Mouse (Mus musculus) intestine, embryonic 14.5 days (tissue): ENCODE results near the gene Actn1. TPM values are rescaled to one million over a fixed set of nuclear protein-coding genes. Genes with fewer than 3 reads are reported as not detected.
A peak's percentile ranks its signal among the peaks of the same experiment; 100 is the strongest.

Experiments
- ATAC-seq: fragments of 200-750 bp; cut with Nextera tagmentation; replicated peaks from 2 replicates; pipeline ENCODE4 v1.8.0; 2017; ENCODE audit warnings: low read depth, moderate number of reproducible peaks, moderate TSS enrichment, moderate library complexity; ENCODE audit not compliant: low FRiP score, low TSS enrichment
- DNase-seq: peaks from one replicate; pipeline ENCODE4 v3.0.0-alpha.2; 2018; ENCODE audit warnings: low spot score
- H3K27ac ChIP-seq: fragments of 300-500 bp; sonication (generic); 2 replicates; pipeline ENCODE4 v1.5.1; 2014; ENCODE audit warnings: low read depth, mild to moderate bottlenecking, control low read depth
- H3K27me3 ChIP-seq: fragments of 300-500 bp; sonication (generic); replicated peaks from 2 replicates; pipeline ENCODE4 v1.6.1; 2014; ENCODE audit warnings: low read length, control low read depth; ENCODE audit not compliant: control insufficient read depth, insufficient read depth
- H3K36me3 ChIP-seq: fragments of 300-500 bp; sonication (generic); 2 replicates; pipeline ENCODE4 v1.6.1; 2014; ENCODE audit warnings: low read length, control low read depth; ENCODE audit not compliant: control insufficient read depth, insufficient read depth
- H3K4me1 ChIP-seq: fragments of 300-500 bp; sonication (generic); replicated peaks from 2 replicates; pipeline ENCODE4 v1.6.1; 2014; ENCODE audit warnings: low read length, control low read depth, mixed read lengths; ENCODE audit not compliant: control insufficient read depth, insufficient read depth
- H3K4me2 ChIP-seq: fragments of 300-500 bp; sonication (generic); 2 replicates; pipeline ENCODE4 v1.6.1; 2014; ENCODE audit warnings: low read length
- H3K4me3 ChIP-seq: fragments of 300-500 bp; sonication (generic); 2 replicates; pipeline ENCODE4 v1.5.1; 2014; ENCODE audit warnings: low read depth, low read length, control low read depth, mixed read lengths
- H3K9ac ChIP-seq: fragments of 300-500 bp; sonication (generic); 2 replicates; pipeline ENCODE4 v1.6.1; 2014; ENCODE audit warnings: mild to moderate bottlenecking, low read length
- H3K9me3 ChIP-seq: fragments of 300-500 bp; sonication (generic); 2 replicates; pipeline ENCODE4 v1.6.1; 2016; ENCODE audit warnings: low read length, control low read depth; ENCODE audit not compliant: control insufficient read depth
- WGBS: fragments of 180-500 bp; shearing (Covaris S2); extraction: QIAGEN DNeasy Blood & Tissue Kit; methylation state at CpG from one replicate; pipeline ENCODE4 v1.1.7; 2014; 5-methylcytosine and 5-hydroxymethylcytosine counted together
- polyA plus RNA-seq: library from polyadenylated mRNA; unstranded; fragments of >200 nt; fragmentation: Nextera tagmentation; extraction: Ambion mirVana; gene quantifications from 2 replicates; pipeline ENCODE4 v1.2.1, GENCODE M21; 2014

The Actn1 gene
- polyA plus RNA-seq, 1 experiment from 2014 or later = 68.6 TPM

DNA sequence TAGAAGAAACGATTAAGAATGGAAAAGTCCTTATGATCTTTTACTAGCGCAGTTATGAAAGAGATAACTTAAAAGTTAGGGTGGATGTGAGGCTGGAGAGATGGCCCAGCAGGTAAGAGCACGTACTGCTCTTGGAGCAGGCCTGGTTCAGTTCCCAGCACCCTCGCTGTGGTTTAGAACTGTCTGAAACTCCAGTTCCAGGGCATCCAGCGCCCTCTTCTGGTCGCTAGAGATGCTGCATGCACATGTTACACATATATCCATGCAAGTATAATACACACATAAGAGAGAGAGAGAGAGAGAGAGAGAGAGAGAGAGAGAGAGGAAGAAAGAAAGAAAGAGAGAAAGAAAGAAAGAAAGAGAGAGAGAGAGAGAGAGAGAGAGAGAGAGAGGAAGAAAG is 107.1 kb downstream of the Actn1 start:
- 80% methylated on average over 6 of the region's 6 CpGs for WGBS
- no peak overlapping the region for H3K4me3 ChIP-seq
- H3K36me3 ChIP-seq = no peaks in the 10 kb centered on the region
- no peak overlapping the region for H3K9ac ChIP-seq
- no peak overlapping the region for H3K4me2 ChIP-seq
- no peaks in the 10 kb centered on the region for H3K4me1 ChIP-seq
- H3K27me3 ChIP-seq = no peaks in the 10 kb centered on the region
- H3K9me3 ChIP-seq = no peaks in the 10 kb centered on the region
- DNase-seq (no peak), ATAC-seq (no peak)
- no peak overlapping the region for H3K27ac ChIP-seq

DNA sequence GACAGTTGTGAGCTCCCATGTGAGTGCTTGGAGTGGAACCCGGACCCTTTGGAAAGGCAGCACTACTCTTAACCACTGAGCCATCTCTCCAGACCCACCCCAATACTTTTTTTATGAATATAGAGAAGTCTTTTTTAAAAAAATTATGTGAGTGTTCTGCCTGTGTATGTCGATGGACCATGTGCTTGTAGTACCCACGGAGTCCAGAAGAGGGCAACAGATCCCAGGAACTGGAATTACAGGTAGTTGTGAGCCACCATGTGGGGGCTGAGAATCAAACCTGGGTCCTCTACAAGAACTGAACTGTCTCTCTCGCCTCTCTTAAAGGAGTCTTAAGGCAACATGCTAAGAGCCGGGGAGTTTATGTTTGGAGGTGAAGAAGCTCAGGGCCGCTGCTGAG is 108.3 kb downstream of the Actn1 start:
- no peak overlapping the region for H3K4me3 ChIP-seq
- no peaks in the 10 kb centered on the region for H3K36me3 ChIP-seq
- no peaks in the 10 kb centered on the region for H3K27me3 ChIP-seq
- H3K9ac ChIP-seq = no peak overlapping the region
- H3K4me2 ChIP-seq = no peak overlapping the region
- ATAC-seq (no peak), DNase-seq (no peak)
- H3K4me1 ChIP-seq = peaks cover 4% of the 10 kb centered on the region; the same call in 1 of the 2 replicates
- WGBS = 92% methylated on average over 6 of the region's 6 CpGs
- no peak overlapping the region for H3K27ac ChIP-seq
- no peaks in the 10 kb centered on the region for H3K9me3 ChIP-seq

- DNase-seq (no peak), ATAC-seq (no peak)
- peaks cover 7% of the 10 kb centered on the region; the same call in 1 of the 2 replicates for H3K4me1 ChIP-seq
- H3K4me3 ChIP-seq = no peak overlapping the region
- no peaks in the 10 kb centered on the region for H3K27me3 ChIP-seq
- no peaks in the 10 kb centered on the region for H3K9me3 ChIP-seq
- 32% methylated on average over 8 of the region's 8 CpGs for WGBS
- H3K27ac ChIP-seq = no peak overlapping the region
- H3K4me2 ChIP-seq = peak overlapping the region; percentile 2; the same call in 1 of the 2 replicates
- no peaks in the 10 kb centered on the region for H3K36me3 ChIP-seq
- H3K9ac ChIP-seq = no peak overlapping the region
Observed at GRCm38 (mm10) chr12:80150624-80151023, 109.5 kb downstream of the Actn1 start.

GRCm38 (mm10) chr12:80147563-80148214 is 112.5 kb downstream of the Actn1 start:
- DNase-seq = no peak
- Histone ChIP-seq H3K27ac (peak overlapping the region; percentile 64; the same call in 1 of the 2 replicates), H3K36me3 (no peaks in the 10 kb centered on the region), H3K4me1 (peaks cover 11% of the 10 kb centered on the region; the same call in 1 of the 2 replicates), H3K4me2 (no peak overlapping the region), H3K4me3 (no peak overlapping the region), H3K9me3 (no peaks in the 10 kb centered on the region), H3K27me3 (no peaks in the 10 kb centered on the region), H3K9ac (no peak overlapping the region)
- no peak for ATAC-seq
- 69% methylated on average over 11 of the region's 11 CpGs for WGBS

DNA sequence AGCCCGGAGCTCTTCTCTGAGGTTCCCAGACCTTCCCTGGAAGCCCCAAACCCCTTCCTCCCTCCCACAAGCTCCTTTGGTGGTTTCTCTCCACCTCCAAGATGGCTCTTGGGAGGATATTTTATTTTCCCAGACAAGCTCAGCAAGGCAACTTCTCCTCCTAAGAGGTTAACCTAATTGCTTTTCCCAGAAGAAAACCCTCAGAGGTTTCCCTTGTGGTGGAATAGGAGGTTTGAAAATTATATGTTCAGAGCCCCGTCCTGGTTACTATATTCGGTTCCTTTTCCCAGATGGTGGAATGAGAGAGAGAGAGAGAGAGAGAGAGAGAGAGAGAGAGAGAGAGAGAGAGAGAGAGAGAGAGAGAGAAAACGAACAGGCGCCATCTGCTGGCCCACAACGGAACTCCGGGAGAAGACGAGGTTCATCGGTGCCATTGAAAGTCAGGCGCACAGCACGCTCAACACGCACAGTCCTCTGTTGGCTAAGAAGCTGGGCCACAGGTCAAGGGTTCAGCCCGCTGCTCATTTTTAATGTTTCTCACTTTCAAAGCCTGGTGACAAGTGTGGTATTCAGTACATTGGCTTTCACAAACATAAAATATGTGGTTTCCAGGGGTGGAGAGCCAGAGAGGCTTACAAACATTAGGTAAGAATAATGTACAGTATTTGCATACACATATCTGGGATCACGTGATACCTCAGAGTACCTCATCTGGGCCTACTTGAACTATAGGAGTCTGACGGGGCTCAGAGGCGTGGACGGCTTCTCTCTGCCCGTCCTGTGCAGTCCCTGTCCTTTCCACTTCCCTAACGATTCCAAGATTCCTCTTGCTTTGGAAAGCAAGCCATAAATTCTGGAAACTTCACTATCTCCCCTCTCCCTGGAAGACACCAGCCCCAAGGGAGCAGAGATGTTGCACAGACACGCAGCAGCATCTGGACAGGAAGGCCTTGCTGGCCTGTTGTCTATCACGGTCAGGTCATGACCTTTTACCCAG is 113.6 kb downstream of the Actn1 start:
- DNase-seq = peak; percentile 94
- H3K4me2 ChIP-seq = no peak overlapping the region
- H3K36me3 ChIP-seq = no peaks in the 10 kb centered on the region
- no peak overlapping the region for H3K4me3 ChIP-seq
- H3K27me3 ChIP-seq = no peaks in the 10 kb centered on the region
- ATAC-seq = peak; percentile 79
- peak overlapping the region; percentile 66 for H3K27ac ChIP-seq
- H3K9me3 ChIP-seq = no peaks in the 10 kb centered on the region
- no peak overlapping the region for H3K9ac ChIP-seq
- peaks cover 11% of the 10 kb centered on the region; the same call in 1 of the 2 replicates for H3K4me1 ChIP-seq
- 30% methylated on average over 21 of the region's 21 CpGs for WGBS

GRCm38 (mm10) chr12:80145365-80145764 is 114.8 kb downstream of the Actn1 start:
- WGBS = 78% methylated on average over 8 of the region's 8 CpGs
- no peak overlapping the region for H3K4me2 ChIP-seq
- H3K4me1 ChIP-seq = peaks cover 15% of the 10 kb centered on the region; the same call in 1 of the 2 replicates
- no peak overlapping the region for H3K4me3 ChIP-seq
- DNase-seq (no peak), ATAC-seq (no peak)
- H3K36me3 ChIP-seq = no peaks in the 10 kb centered on the region
- no peaks in the 10 kb centered on the region for H3K9me3 ChIP-seq
- H3K27ac ChIP-seq = peak overlapping the region; percentile 66; the same call in 1 of the 2 replicates
- no peaks in the 10 kb centered on the region for H3K27me3 ChIP-seq
- no peak overlapping the region for H3K9ac ChIP-seq

- WGBS = 41% methylated on average over 3 of the region's 3 CpGs
- DNase-seq = no peak
- no peak overlapping the region for H3K27ac ChIP-seq
Observed at GRCm38 (mm10) chr12:80144846-80145245, 115.3 kb downstream of the Actn1 start.

GRCm38 (mm10) chr12:80141470-80141869 is 118.7 kb downstream of the Actn1 start:
- WGBS = 21% methylated on average over 7 of the region's 7 CpGs
- Histone ChIP-seq H3K4me2 (no peak overlapping the region), H3K27ac (no peak overlapping the region), H3K4me1 (0 out of 2 replicates have a peak, but pooled peaks cover 11% of the 10 kb centered on the region), H3K4me3 (no peak overlapping the region), H3K36me3 (no peaks in the 10 kb centered on the region), H3K9ac (no peak overlapping the region), H3K27me3 (no peaks in the 10 kb centered on the region), H3K9me3 (no peaks in the 10 kb centered on the region)
- ATAC-seq = 0 out of 2 replicates have a peak, but pooled peaks have one; percentile 42
- peak; percentile 82 for DNase-seq

More at GRCm38 (mm10) chr12:80144846-80145245, 115.3 kb downstream of the Actn1 start:
- ATAC-seq = no peak
- no peak overlapping the region for H3K4me2 ChIP-seq
- no peaks in the 10 kb centered on the region for H3K27me3 ChIP-seq
- H3K36me3 ChIP-seq = no peaks in the 10 kb centered on the region
- H3K9me3 ChIP-seq = no peaks in the 10 kb centered on the region
- no peak overlapping the region for H3K4me3 ChIP-seq
- H3K4me1 ChIP-seq = peaks cover 15% of the 10 kb centered on the region; the same call in 1 of the 2 replicates
- H3K9ac ChIP-seq = no peak overlapping the region
